Mouse (Mus musculus) T-helper 17 cell (primary cell): ENCODE measurements at regions not wholly inside any gene's neighbourhood (a gene's known extent, or its start where the extent isn't known, plus 50 kb on each side); places are given as distances from the start of the nearest gene placed in this dataset.

Experiments
- in situ Hi-C, 2 experiments: fragments of 300-600 bp; cut with MboI, MseI; formaldehyde crosslinking; loops; 1 replicate in 1 of 2; 2 replicates in 1 of 2; pipeline ENCODE4 v1.15.1; 2025; ENCODE audit warnings: high pct_unique_total_duplicates in 2 of 2

GRCm38 (mm10) chr12:94150143-94150542 lies 1541.9 kb upstream of the Flrt2 start:
- in situ Hi-C loops = no loop called here

DNA sequence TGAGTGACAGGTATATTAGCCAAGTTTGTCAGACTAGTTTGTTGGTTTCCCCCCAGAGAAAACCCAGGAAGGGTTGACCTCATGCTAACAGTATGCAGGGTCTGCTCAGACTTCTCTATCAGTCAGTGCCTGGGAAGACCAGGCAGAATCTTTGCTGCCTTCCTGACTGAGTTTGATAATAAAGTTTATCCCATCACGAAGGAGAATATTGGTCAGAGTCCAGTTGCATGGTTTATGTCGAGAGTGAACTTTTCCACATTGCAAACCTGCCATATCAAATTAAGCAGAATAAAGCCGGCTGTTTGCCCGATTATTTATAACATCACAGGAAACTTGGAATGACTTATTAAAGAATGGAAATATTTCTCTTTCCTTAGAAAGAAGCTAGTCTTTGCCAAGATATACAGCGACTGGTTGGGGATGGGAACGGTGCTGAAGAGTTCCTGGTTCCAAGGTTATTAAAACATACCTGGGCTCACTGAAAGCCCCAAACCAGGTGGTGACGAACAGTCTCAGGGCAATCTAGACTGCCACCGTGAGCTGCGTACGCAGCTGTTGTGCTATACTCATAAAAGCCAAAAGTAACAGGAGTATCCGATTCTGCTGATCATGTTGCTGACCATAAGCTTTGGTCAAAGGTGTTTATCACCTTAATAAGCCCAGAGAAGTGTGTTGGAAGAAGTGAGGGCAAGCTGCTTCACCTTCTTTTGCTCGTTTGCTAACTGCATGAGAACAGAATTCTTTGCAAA lies 1536.7 kb upstream of the Flrt2 start:
- in situ Hi-C loops = no loop called here

- in situ Hi-C loops = no loop called here
These were observed 1509.7 kb upstream of the Flrt2 start for GRCm38 (mm10) chr12:94182358-94182757.

- in situ Hi-C loops = no loop called here
These were observed 1501.4 kb upstream of the Flrt2 start for GRCm38 (mm10) chr12:94190620-94191081.

- in situ Hi-C loops = no loop called here
These were observed 1474.1 kb upstream of the Flrt2 start for GRCm38 (mm10) chr12:94217906-94218305.

GRCm38 (mm10) chr12:94229894-94230293 lies 1462.1 kb upstream of the Flrt2 start:
- in situ Hi-C loops = no loop called here

DNA sequence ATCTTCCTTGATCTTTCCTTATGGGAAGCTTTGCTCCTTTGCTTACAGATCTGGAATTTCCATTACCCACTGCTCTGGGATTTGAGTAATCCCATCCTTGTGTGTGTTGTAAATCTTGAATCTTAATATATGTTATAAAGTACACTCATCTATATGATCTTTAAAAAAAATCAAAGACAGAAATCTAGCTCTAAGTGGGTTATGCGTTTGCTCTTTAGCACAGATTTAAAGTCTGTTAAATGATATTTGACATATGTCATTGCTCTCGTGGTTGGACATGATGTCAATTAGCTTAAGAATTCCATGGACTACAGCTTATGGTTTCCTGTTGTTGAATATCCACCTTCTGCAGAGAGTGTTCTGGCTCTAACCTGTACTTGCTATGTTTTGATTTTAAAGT lies 1446.7 kb upstream of the Flrt2 start:
- in situ Hi-C loops = no loop called here

DNA sequence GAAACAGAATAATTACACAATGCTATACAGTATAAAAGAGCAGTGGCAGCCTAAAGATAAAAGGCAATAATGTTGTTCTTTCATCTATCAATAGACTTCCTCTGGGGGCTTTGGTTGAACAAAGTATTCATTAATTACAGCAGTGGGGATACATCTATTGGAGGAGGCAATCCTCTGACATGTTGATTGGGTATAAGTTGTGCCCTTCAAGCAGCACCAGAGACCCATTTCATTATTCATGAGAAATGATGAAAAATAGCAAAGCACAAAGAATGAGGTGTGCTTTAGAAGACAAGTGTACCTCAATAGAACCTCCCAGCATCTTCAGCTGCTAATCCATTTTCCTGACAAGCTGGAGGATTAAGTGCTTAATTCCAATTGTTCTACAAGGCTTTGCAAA lies 1444.7 kb upstream of the Flrt2 start:
- in situ Hi-C loops = no loop called here

GRCm38 (mm10) chr12:94252957-94253633 lies 1438.9 kb upstream of the Flrt2 start:
- in situ Hi-C loops = no loop called here

GRCm38 (mm10) chr12:94280946-94281345 lies 1411.1 kb upstream of the Flrt2 start:
- in situ Hi-C loops = no loop called here

- in situ Hi-C loops = no loop called here
These were observed 1409.1 kb upstream of the Flrt2 start for GRCm38 (mm10) chr12:94282931-94283330.

- in situ Hi-C loops = no loop called here
These were observed 1408.5 kb upstream of the Flrt2 start for GRCm38 (mm10) chr12:94283572-94283971.

- in situ Hi-C loops = no loop called here
These were observed 1394.2 kb upstream of the Flrt2 start for GRCm38 (mm10) chr12:94297864-94298263.

GRCm38 (mm10) chr12:94332351-94332750 lies 1359.7 kb upstream of the Flrt2 start:
- in situ Hi-C loops = no loop called here

- in situ Hi-C loops = no loop called here
These were observed 1357.4 kb upstream of the Flrt2 start for GRCm38 (mm10) chr12:94334671-94335070.

DNA sequence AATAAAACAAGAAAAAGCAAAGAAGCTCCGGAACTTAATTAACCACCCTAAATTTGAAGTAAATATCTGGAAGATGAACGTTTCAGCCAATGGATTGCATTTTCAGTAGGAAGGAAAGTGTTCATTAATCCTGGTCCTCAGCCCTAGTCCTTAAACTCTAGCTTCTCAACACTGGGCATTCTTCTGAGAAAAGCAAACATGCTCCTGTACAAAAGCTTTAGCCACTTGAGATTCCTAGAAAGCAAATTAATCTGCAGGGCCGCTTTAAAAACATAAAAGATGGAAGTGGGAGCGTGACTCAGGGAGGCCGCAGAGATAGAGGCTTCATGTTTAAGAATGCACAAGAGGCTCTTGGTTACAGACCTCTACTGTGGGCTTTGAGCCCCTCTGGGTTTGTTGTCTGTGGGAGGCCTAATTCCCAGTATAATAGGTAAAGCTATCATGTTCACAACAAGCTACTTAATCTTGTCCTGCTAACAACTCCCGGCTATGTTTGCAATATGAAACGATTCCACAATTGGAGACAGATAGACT lies 1342.3 kb upstream of the Flrt2 start:
- in situ Hi-C loops = no loop called here

DNA sequence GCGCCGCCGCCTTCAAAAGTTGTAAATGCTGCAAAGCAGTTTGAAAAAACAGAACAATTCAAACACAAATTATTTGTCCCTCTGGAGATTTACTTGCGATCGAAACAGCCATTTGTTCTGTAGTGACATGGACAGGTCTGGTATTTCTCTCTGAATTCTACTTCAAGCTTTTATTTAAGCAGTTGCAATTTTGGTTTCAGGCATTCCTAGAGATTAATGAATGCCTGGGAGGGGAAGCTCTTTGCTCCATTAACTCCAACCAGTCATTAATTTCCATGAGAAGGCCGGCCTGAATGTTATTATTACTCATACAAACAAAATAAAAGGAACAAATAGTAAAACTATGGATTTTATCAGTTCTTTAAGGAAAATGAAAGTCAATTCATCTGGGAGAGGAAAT lies 1327.8 kb upstream of the Flrt2 start:
- in situ Hi-C loops = no loop called here

DNA sequence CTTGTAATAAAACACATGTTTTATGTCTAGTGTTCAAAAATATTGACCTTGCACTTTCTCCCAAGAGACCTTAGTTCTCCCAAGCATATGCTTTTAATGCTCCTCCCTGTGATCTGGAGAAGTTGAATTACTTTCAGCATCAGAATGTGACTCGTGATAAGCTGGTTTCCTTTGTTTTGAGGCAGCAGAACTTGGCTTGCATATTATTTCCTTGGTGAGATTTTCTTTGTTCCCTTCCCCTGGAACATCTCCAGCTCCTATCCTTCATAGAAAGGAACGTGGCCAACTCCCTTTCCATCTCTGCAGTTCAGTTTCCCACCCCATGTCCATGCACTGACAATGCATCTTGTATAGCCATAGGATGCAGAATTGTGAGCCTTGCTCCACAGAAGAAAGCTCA lies 1292.0 kb upstream of the Flrt2 start:
- in situ Hi-C loops = no loop called here

- in situ Hi-C loops = no loop called here
These were observed 1271.1 kb upstream of the Flrt2 start for GRCm38 (mm10) chr12:94420918-94421317.

DNA sequence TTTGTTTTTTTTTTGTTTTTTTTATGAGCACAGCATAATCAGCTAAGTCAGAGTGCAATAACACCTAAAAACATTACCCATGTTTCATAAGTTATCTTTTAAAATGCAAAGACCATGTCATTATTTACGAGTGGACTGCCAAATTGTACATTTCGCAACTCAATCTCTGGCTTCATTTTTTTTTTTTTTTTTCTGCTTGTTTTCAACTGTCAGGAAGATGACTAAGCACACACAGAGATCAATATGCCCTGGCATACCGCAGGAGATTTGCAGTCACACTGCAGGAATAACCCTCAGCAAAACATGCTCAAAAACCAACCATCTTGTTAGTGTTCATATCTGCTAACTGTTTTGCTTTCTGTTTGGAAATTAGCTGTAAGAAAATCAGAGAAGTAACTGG lies 1270.3 kb upstream of the Flrt2 start:
- in situ Hi-C loops = no loop called here

GRCm38 (mm10) chr12:94424340-94424981 lies 1267.6 kb upstream of the Flrt2 start:
- in situ Hi-C loops = no loop called here

DNA sequence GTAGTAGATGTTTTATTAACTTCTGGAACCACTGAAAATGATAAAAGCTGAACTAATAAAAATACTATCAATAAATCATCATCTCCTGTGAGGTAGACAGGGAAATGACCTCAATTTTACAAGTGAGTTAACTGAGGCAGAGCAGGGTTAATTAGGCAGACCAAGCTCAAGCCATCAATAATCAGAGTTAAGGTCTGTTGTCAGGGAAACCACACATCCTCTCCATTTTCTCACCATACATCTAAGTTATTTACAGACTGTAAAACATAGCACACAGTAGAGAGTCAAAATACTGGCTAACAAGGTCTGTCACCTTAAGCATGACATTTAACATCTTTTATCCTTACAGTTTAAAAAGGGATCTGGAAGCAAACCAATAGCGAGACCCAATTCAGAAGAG lies 1242.5 kb upstream of the Flrt2 start:
- in situ Hi-C loops = no loop called here
